Mouse (Mus musculus) MEL (cell line): ENCODE results near the gene Gabrg3. TPM values are rescaled to one million over a fixed set of nuclear protein-coding genes. Genes with fewer than 3 reads are reported as not detected.

Source experiments
- DNase-seq: peaks from one replicate; pipeline ENCODE4 v3.0.0; 2011; ENCODE audit warnings: low read depth, low spot score
- H3K27ac ChIP-seq: 2 replicates; pipeline ENCODE4 v1.5.1; 2012; ENCODE audit warnings: low read depth, mild to moderate bottlenecking, control low read depth, low read length, moderate library complexity; ENCODE audit not compliant: control insufficient read depth
- H3K27me3 ChIP-seq, 2 experiments: fragments of 150-350 bp in 1 of 2; sonication (generic) in 1 of 2; 2 replicates each; pipeline ENCODE4 v1.6.1; 2012; ENCODE audit warnings: low read length in 2 of 2, mild to moderate bottlenecking in 2 of 2, improper control_type of control experiment in 1 of 2, moderate library complexity in 1 of 2; ENCODE audit not compliant: insufficient read depth in 2 of 2, control insufficient read depth in 1 of 2
- H3K36me3 ChIP-seq, 2 experiments: 2 replicates each; pipeline ENCODE4 v1.6.1; 2012 to 2014; ENCODE audit warnings: low read length in 2 of 2, improper control_type of control experiment in 1 of 2, inconsistent platforms in 1 of 2, mild to moderate bottlenecking in 1 of 2; ENCODE audit not compliant: insufficient read depth in 2 of 2, control insufficient read depth in 1 of 2
- H3K4me1 ChIP-seq, 2 experiments: fragments of 150-350 bp in 1 of 2; sonication (generic) in 1 of 2; 2 replicates each; pipeline ENCODE4 v1.6.1; 2012; ENCODE audit warnings: low read length in 2 of 2, improper control_type of control experiment in 1 of 2, mild to moderate bottlenecking in 1 of 2; ENCODE audit not compliant: insufficient read depth in 2 of 2, control insufficient read depth in 1 of 2
- H3K4me3 ChIP-seq, 2 experiments: fragments of 150-350 bp in 1 of 2; sonication (generic) in 1 of 2; 2 replicates each; pipeline ENCODE4 v1.5.1; 2012; ENCODE audit warnings: low read depth in 2 of 2, low read length in 2 of 2, mild to moderate bottlenecking in 2 of 2, moderate library complexity in 2 of 2, control low read depth in 1 of 2, improper control_type of control experiment in 1 of 2; ENCODE audit not compliant: control insufficient read depth in 1 of 2, insufficient read depth in 1 of 2
- H3K79me2 ChIP-seq: 2 replicates; pipeline ENCODE4 v1.6.1; 2012; ENCODE audit warnings: mild to moderate bottlenecking, low read length, moderate library complexity; ENCODE audit not compliant: control insufficient read depth, poor library complexity, insufficient read depth
- H3K9ac ChIP-seq: 2 replicates; pipeline ENCODE4 v1.6.1; 2012; ENCODE audit warnings: low read depth, mild to moderate bottlenecking, control low read depth, low read length, moderate library complexity; ENCODE audit not compliant: control insufficient read depth, poor library complexity, severe bottlenecking
- H3K9me3 ChIP-seq: fragments of 150-350 bp; sonication (generic); replicated peaks from 2 replicates; pipeline ENCODE4 v1.6.1; 2012; ENCODE audit warnings: mild to moderate bottlenecking, low read length, improper control_type of control experiment, moderate library complexity; ENCODE audit not compliant: insufficient read depth
- EP300 ChIP-seq, 2 experiments: IDR thresholded peaks; 2 replicates each; pipeline ENCODE4 v1.6.1; 2011; ENCODE audit warnings: improper control_type of control experiment in 2 of 2, low read length in 2 of 2, low read depth in 1 of 2, mild to moderate bottlenecking in 1 of 2
- JUND ChIP-seq: IDR thresholded peaks from 2 replicates; pipeline ENCODE4 v1.6.1; 2011; ENCODE audit warnings: low read depth, mild to moderate bottlenecking, improper control_type of control experiment, low read length
- MAX ChIP-seq: IDR thresholded peaks from 2 replicates; pipeline ENCODE4 v1.6.1; 2011; ENCODE audit warnings: low read length, improper control_type of control experiment
- MAZ ChIP-seq: IDR thresholded peaks from 2 replicates; pipeline ENCODE4 v1.6.1; 2012; ENCODE audit warnings: low read depth, mild to moderate bottlenecking, inconsistent platforms, low read length, improper control_type of control experiment
- MEF2A ChIP-seq: IDR thresholded peaks from 2 replicates; pipeline ENCODE4 v1.6.1; 2014; ENCODE audit warnings: low read depth, mild to moderate bottlenecking, inconsistent platforms, low read length, improper control_type of control experiment; ENCODE audit not compliant: poor library complexity, insufficient replicate concordance, severe bottlenecking; ENCODE audit errors: extremely low read depth
- POLR2AphosphoS5 ChIP-seq: IDR thresholded peaks from 2 replicates; pipeline ENCODE4 v1.6.1; 2012; ENCODE audit warnings: low read depth, borderline replicate concordance, mild to moderate bottlenecking, inconsistent platforms, low read length, moderate library complexity, mixed read lengths
- RCOR1 ChIP-seq: IDR thresholded peaks from 2 replicates; pipeline ENCODE4 v1.6.1; 2012; ENCODE audit warnings: low read depth, mild to moderate bottlenecking, inconsistent platforms, low read length, improper control_type of control experiment
- ZNF384 ChIP-seq: IDR thresholded peaks from 2 replicates; pipeline ENCODE4 v1.6.1; 2012; ENCODE audit warnings: low read depth, mild to moderate bottlenecking, inconsistent platforms, low read length, improper control_type of control experiment
- polyA plus RNA-seq, 2 experiments: library from polyadenylated mRNA; stranded (reverse) in 1 of 2; unstranded in 1 of 2; fragments of >175 nt in 1 of 2; fragments of >200 nt in 1 of 2; gene quantifications; 2 replicates each; pipeline versions ENCODE4 v1.2.1 to v1.2.4; 2012; ENCODE audit warnings: low replicate concordance in 2 of 2, low read depth in 1 of 2; ENCODE audit not compliant: insufficient read length in 2 of 2, insufficient read depth in 1 of 2, missing spikeins in 1 of 2
- total RNA-seq: library from RNA; depleted of rRNA; stranded (reverse); fragments of 300-350 nt; gene quantifications from 2 replicates; pipeline ENCODE4 v1.2.3, GENCODE M21; 2012

Gabrg3 gene
- total and polyA plus RNA-seq, 3 experiments: not detected

DNA sequence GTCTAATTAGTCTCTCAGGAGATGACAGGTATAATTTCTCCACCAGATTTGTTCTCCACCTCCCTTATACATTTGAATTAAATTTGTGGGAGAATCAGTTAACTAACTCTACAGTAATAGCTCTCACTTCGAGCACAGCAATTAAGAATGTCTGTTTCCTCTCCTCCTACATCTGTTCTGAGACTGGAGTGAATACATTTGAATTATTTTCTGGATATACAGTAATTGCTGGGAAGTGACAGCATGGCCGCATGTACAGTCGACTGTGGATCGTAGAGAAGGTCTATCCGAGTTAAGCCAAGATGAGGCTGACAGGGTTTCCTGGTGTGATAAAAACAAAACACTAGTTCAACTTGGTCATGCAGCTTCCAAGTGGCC, 21.0 kb downstream of the Gabrg3 start:
- TF ChIP-seq JUND (no peak), EP300 (IDR thresholded peaks at IDR 0.05; ENCODE audit: low read depth in 1 of 2, low read length in 2 of 2) (no peak)
- Histone ChIP-seq H3K36me3 (no peaks in the 10 kb centered on the region), H3K27ac (no peak overlapping the region), H3K27me3 (no peaks in the 10 kb centered on the region), H3K4me3 (no peak overlapping the region), H3K9me3 (no peaks in the 10 kb centered on the region), H3K4me1 (no peaks in the 10 kb centered on the region), H3K9ac (no peak overlapping the region), H3K79me2 (no peaks in the 10 kb centered on the region)
- no peak for DNase-seq

DNA sequence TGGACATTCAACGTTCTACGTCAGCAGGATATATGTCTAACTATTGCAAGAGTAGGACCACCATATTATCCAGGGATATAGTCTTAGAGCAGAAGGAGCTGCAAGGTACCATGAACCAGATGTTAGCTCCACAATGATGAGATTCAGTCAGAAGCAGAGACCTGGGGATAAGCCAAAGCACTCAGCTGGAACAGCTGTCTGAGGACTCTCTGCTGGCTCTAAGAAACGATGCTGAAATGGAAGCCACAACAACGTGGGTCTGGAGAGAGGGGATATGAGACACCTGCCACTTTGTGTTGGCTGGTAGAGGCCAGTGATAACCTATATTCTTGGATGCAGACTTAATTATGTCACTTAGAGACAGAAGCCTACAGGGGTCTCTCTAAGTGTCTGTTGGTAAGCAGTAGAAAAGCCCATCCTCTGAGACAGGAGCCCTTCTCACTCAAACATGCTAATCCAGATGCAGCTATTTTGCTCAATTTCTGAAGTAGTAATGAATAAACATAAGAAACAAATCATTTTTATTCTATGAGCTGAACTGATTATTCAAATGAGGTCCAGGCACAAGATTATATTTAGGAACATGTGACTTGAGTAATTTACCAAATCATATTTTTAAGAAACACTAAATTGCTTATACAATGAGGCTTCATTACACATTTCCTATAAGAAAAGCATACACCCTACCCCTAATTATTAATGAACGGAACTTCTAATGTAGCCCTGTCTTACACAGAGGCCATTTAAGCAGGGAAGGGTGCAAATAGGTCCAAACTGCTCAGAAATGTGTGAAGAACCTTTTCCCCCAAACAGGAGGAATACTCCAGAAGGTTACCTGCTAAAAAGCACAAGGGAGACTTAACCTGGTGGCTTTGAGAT, 21.6 kb downstream of the Gabrg3 start:
- Histone ChIP-seq H3K4me1 (no peaks in the 10 kb centered on the region), H3K9me3 (no peaks in the 10 kb centered on the region), H3K36me3 (no peaks in the 10 kb centered on the region), H3K27me3 (no peaks in the 10 kb centered on the region), H3K4me3 (no peak overlapping the region), H3K27ac (no peak overlapping the region), H3K9ac (no peak overlapping the region), H3K79me2 (no peaks in the 10 kb centered on the region)
- TF ChIP-seq RCOR1 (no peak), MEF2A (no peak)
- no peak for DNase-seq

DNA sequence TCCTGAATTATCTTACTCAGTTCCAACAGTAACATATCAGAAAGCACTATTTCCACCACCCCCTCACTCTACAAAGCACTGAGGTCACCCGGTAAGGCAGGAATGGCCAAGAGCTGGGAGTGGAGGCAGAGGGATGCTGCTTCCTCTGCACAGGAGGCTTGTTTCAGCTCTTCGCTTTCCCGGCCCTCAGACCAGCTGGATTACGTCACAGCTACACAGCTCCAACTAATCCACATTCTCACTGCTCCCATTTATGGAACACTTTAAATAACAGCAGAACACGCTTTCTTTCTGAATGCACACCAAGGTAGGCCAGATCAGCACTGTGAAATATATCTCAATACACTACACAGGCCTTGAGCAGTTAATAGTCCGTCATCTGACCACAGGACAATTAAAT, 23.2 kb downstream of the Gabrg3 start:
- H3K27me3 ChIP-seq: no peaks in the 10 kb centered on the region
- no peak for TF ChIP-seq MAX
- TF ChIP-seq POLR2AphosphoS5: no peak
- TF ChIP-seq ZNF384: no peak
- TF ChIP-seq MAZ: no peak

More for the DNA sequence above, 23.2 kb downstream of the Gabrg3 start:
- no peak overlapping the region for H3K4me3 ChIP-seq
- DNase-seq: no peak
- H3K9me3 ChIP-seq: no peaks in the 10 kb centered on the region
- no peak overlapping the region for H3K27ac ChIP-seq
- no peaks in the 10 kb centered on the region for H3K4me1 ChIP-seq
- H3K36me3 ChIP-seq: no peaks in the 10 kb centered on the region
- H3K79me2 ChIP-seq: no peaks in the 10 kb centered on the region
- no peak overlapping the region for H3K9ac ChIP-seq
